Mouse (Mus musculus) right cerebral cortex, postnatal 10 days (tissue): Measurements from ENCODE around the gene Plcd1.

Source experiments
- DNase-seq, 2 experiments: peaks; one replicate each; pipeline ENCODE4 v3.0.0; 2021; ENCODE audit warnings: low spot score in 2 of 2

The Plcd1 gene

DNA sequence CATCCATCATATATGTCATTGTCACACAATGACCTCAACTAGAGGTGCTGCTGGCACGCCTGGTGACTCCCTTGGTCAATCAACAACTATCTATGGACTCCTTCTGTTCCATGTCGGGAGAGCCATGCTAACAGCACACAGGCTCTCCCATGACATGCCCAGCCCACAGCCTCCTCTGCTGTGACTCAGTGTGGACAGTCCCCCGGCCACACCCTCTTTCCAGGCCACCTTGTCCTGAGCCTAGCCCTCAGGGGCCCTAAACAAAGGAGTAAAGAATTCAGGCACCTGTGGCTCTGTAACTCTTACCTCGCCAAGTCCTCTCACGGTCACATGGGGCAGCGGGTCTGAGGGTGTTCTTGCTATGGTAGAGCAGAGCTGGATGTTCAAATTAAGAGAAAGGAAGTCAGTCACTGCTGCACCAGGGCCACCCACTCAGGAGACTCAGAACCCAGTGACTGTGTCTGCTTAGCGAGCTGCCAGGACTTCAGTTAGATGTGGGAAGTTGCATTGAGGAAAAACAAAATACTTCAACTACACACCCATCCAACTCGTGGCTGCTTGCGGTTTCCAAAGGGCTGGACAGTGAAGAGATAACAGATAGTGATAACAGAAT is 39.2 kb downstream of the Plcd1 start:
- DNase-seq, result no peak

DNA sequence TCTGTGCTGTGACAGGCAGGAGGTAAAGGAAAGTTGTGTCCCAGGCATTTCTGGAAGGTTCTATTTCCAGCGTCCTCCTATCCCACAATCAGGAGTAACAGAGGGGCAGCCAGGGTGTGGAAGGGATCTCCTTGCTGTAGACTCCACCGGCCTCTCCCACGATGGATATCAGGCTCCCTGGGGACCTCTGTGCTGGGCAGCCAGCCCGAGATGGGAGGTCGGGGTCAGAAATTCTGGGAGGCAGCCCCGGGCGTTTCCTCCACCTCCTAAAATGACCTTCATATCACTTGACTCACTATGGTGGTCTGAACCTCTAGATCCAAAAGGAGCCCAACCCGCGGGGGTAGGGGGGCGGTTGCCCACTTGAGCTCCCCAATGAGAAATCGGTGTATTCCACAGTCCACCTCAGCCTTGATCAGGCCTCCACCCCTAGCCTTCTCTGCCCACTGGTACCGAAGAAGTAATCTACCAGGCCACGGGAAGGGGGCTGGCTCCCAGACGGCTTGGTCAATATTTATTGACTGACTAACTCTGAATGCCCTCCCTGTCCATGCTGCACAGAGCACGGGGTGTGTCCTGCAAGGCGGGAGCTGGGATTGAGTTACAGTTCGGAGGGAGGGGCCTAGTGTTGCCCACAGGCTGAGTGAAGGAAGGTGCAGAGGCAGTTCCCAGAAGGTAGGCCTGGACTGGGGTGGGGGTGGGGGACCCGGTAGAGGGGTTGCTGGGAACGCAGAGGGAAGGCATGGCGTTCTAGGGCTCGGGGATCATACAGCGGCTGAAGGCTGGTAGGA is 41.0 kb downstream of the Plcd1 start, which contains the start of gene Vill:
TSS of gene Vill (plus strand) at position 625 of the 791 bp plus-strand sequence.
- DNase-seq, result no peak

DNA sequence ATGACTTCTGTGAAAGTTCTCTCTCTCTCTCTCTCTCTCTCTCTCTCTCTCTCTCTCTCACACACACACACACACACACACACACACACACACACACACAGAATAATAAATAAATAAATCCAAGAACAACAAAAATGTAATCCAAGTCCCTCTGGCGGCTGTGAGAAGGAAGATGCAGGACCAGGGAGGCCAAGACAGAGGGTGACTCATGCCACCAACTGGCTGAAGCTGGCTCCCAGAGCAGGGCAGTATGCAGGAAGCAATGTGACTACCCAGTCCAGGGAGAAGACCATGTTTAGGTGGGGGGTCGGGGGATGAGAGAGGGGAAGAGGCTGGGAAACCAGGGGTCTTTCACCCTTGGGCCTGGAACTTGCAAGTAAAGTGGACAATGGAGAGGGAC is 42.1 kb downstream of the Plcd1 start:
- no peak for DNase-seq

DNA sequence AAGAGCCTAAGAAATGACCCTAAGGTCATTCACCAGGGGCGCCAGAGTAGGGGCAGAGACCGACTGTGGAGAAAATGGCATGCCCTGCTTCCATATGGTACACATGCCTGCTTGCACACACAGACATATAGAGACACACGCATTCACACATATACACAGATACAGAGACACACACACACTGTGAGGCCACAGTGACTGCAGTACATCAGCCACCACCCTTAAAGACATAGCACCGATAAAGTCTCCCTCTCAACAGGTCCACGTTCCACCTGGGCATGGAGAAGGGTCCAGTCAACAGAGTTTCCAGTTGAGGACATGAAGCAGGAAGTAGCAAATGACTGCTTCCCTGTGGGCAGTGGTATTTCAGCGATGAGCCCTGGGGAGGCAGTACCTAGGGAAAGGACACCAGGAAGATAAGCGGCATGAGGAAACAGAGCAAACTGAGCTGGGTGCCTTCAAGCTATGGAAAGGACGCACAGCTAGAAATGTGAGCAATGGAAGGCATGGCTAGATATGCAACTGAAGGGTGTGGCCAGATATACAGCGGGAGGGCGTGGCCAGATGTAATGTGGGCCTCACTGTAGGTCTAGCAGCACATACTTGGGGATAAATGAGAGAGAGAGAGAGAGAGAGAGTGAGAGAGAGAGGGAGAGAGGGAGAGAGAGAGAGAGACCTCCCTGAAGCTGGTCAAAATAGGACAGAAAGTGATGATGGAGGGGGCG is 45.0 kb downstream of the Plcd1 start:
- DNase-seq, result no peak

DNA sequence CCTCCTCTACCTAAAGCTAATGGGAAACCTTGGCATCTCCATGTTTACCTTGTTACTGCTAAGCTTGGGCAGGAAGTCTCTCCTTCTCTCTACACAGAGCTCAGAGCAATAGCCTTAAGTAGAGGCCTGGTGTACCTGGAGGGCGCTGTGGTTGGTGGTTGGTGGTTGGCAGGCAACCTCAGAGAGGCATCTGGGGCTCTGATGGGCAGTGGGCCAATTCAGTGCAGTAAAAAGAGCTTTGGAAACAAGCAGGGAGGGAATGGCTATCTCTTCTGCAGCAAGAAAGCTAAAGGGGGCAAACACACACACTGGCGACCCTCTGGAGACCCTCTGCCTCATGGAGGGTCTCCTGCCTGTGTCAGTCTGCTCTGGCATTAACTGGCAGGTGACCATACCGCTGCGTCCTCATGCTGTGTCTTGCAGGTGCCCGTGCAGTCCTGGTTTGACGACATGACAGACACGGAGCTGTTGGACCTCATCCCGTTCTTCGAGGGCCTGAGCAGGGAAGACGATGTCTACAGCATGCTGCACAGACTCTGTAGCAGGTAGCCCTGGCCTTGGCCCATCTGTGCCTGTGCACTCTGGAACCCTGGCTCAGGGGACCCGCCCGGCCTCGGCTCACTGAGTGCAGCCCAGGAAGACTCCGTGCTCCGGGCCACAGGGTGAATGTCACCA is 53.1 kb downstream of the Plcd1 start:
- DNase-seq, result no peak

DNA sequence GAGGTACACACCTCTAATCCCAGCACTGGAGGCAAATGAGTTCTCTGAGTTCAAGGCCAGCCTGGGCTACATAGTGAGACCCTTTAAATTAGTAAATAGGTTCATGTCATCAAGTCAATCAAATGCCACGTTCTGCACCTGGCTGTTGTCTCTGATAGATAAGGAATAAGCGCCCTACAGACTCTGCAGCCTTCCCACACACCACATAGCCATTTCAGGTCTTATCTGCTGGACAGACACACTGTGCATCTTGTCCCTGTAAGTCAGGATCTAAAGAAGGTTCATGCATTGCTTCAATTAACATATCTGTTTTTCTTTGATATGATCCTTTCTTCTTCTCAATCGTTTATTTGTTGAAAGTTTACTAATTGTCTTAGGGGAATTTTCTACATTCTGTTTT is 54.7 kb downstream of the Plcd1 start:
- DNase-seq, result no peak

DNA sequence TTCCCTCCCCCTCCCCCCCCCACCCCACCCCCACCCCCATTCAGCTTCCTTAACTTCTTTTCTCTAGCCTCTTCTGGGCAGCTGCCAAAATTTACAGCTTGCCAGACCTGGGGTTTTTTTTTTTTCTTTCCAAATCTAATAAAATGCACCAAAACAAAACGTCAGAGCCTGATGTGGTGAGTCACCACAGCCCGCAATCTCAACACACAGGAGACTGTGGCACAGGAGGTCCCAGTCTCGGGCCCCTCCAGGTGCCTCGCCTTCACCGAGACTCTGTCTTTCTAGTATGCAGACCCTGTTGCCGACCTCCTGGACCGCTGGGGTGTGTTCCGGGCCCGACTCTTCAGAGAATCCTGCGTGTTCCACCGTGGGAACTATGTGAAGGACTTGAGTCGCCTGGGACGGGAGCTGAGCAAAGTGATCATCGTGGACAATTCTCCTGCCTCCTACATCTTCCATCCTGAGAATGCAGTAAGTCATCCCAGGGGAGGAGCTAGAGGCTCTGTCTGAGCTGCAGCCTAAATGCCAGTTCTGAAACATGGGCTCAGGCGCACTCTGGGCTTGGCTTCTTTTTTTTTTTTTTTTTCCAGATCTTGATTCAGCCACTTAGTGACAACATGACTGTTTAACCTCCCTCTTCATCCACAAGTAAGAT is 56.1 kb downstream of the Plcd1 start:
- no peak for DNase-seq

DNA sequence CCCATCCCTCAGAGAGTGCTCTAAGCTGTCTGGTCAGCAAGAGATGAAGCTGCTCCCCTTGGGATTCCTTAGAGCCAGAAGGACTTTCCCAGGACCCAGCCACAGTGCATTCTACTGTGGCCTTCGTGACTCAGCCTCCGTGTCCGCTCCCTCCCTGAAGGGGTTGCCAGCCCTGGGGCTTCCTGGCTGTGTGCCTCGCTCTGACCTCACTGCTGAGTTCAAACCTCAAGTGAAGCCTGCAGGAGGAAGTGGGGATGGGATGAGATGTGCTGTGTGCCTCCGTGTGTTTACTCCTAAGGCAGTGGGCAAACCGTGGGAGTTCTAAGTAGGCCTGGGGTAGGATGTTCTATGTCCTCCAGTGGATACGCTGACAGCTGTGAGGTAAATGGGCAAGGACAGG is 57.5 kb downstream of the Plcd1 start:
- DNase-seq, result no peak

DNA sequence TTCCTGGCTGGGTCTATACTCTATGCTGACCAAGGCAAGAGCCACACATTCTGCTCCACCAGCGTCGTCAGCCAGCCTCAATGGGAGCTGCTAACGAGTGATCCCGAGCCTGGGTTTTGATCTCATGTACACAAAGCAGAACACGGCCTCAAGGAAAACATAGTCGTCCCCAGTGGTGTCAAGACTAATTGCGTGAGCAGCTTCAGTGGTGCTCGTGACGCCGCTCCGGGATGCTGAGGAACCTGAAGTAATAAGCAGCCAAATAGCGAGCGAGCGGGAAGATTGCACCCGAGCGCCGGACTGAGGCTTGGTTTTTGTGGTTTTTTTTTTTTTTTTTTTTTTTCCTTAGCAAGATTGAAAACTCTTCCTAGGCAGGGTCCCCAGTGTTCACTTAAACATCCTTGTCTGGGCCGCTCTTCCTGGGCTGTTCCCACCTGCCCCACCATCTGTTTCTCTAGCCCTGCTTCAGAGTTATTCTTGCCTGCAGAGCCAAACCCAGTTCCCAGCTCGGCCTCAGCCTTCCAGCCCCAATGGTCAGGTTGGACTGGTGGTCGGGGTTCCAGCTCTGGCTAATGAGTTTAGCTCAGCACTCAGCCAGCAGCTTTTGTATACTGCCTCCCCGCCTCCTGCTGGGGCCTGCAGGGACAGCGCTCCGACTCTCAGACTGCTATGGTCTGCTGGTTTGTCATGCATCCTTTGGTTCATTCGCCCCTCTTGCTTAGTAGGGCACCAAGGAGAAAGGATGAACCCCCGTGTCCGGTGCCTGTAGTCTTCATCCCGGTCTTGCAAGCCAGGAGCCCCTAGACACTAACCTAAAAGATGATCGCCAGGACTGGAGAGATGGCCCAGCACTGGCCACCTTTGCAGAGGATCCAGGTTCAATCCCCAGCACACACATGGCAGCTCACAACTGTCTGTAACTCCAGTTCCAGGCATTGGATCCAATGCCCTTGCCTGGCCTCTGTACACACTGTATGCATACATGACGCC is 58.3 kb downstream of the Plcd1 start:
- DNase-seq, result no peak

DNA sequence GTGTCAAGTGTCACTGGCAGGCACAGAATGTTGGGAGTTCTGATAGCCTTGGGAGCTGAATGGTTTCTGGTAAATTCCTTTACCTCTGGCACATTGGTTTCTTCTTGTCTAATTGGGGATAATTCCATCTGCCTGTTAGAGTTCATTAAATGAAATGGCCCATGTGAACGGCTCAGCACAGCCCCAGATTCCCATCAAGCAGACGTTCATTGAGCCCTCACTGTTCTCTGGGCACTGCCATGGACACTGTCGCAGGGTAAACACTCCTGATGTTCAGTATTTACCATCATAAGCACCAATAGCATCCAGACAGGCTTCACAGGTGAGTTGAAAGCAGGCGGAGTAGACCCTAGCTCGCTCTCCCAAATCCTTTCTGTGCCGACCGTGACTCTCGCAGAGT is 59.2 kb downstream of the Plcd1 start:
- no peak for DNase-seq

DNA sequence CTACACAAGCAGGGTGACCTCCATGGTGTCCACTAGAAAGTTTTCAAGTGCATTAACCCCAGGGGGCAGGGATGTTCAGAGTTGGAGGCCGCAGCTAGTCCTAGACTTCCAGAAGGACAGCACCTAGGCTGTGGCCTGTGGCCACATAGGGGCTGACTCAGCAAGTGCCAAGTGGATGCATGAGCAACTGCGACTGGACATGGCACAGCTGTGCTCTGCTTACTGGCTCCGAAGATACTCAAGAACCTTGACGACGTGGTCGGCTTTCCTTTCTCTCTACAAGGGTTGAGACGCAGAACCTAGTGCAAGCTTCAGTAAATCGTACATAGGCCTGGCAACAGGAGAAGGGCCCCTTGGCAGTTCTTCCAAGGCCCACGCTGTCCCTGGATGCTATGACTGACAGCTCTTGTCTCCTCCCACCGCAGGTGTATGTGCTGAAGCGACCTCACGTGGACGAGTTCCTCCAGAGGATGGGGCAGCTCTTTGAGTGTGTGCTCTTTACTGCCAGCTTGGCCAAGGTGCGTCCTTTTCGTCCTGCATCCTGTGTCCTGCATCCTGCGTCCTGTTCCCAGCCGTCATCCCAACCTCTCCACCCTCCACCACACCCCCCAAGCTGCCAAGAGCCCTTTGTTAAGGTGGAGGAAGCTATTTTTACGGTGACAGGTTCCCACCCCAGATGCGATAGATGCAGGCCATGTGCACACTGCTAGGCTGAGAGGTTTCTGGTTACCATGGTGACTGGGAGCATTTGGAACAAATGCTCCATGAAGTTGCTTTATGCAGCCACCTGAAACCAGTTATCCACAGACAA is 60.0 kb downstream of the Plcd1 start:
- peak; percentile 56 to 71 for DNase-seq

DNA sequence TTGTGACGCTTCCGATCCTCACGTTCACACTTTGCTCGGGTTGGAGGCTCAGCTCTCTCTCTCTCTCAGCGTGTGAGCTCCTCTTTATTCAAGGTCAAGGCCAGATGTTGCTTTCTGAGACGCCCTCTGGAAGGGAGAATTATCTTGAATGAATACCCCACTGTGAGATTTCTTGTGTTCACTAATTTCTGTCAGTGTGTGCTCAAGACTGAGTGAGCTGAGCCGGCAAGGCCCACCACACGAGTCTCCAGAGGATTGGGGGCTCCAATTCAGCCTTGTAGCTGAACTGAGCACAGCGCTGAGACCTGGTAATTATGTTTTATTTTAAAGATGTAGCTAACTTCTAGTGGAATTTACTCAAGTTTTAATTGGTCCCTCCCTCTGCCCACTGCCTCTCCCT is 60.8 kb downstream of the Plcd1 start:
- no peak for DNase-seq

DNA sequence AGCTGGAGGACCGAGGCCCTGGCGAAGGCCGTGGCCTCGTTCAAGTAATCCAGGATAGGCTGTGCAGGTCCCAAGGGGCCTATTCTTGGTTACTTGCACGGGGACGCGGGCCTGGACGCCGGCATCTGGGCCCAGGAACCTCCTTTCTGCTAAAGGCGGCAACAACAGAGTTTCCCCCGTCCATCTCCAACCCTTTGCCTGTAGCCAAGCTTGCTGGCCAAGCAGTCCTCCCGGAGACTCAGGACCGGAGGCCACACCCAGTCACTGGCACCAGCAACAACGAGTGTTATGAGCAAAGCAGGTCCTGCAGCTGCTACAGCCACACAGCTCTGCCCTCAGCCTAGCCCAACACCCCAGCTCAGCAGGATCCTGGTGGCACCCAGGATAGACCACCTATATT is 61.5 kb downstream of the Plcd1 start:
- no peak for DNase-seq

DNA sequence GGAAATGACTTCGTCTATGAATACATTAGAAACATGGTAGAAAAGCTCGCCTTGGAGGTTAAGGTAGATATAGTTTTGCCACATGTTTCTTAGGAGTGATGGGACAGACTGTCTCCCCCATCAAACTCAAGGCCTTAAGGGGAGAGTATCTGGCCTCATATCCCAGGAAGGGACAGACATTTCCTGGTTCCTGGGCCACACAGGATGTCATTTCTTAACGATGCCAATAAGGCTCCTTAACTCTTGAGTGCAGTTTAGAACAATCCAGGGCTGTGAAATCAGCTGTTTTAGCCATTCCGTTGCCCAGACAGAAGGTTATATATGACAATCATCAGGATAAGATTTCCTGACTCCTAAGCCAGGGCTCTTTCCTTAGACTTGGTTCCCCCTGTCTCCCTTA is 62.3 kb downstream of the Plcd1 start:
- no peak for DNase-seq

DNA sequence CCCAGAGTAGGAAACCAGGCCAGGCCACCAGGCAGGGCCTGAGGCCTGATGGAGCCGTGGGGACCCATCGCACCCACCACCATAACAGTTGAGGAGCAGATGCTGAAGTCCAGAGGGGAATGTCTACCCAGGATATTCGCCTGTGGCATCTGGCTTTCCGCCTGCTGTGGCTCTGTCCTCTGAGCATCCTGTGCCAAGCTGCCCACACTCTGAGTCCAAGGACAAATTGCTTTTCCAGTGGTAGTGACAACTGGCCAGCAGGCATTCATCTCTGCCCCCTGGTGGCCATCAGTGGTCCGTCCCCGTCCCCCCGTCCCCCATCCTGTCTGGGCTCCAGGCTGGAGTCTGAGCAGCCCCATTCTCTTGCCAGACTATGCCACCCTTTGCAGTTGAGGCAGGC is 63.7 kb downstream of the Plcd1 start:
- DNase-seq, result peak; percentile 69

DNA sequence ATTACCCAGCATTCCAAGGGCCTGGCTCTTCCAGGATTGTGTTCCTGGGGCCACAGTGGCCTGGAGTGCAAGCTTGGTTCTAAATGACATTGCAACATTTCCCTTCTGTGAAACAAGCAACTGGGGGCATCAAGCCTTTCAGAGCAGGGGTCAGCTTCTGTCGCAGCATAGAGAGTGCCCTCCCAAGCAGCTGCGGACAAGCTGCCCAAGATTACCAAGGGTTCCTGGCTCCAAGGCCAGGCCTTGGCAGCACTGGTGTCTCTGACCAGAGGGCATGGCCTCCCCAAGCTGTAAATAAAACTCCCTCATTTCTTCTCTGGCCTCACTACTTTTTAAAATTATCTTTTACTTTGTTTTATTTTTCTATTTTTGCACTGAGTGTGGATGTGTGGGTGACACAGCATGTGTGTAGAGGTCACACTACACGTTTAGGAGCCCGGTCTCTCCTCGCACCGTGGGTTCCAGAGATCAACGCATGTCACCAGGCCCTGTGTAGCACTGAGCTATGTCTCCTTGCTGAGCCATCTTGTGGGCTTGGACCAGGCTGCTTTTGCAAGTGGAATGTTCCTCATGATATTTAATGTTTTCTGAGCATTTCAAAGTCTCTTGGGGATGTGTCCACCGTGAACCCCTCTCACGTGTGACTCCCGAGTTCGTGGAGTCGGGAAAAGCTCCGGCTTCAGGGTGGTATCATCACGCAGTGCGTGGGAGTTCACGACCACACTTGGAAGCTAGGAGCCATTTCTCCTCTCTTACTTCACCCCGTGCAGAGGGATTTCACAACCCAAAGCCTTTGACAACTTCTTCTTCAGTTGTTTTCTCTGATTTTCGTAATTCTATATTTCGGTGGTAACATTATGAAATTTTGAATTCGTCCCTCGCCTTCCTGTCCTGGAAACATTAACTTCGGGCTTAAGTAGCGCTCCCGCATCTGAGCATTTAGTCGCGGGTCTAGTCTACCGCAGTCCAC is 64.8 kb downstream of the Plcd1 start:
- no peak for DNase-seq

DNA sequence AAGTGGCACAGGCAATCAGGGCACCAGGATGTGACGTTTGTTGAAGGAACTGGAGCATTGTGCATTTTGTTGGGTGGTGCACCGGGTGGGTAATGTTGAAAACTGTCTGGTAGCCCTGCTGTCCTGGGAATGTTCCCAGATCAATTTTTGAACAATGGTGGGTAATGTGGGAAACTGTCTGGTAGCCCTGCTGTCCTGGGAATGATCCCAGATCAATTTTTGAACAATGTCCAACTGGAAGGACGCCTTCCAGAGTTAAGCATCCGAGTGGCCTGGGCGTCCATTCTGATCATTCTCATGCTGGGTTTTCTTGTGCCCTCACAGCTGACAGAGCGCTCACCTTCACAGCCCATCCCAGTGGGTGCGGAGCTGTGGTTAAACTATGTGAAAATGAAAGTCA is 66.0 kb downstream of the Plcd1 start:
- DNase-seq, result no peak

DNA sequence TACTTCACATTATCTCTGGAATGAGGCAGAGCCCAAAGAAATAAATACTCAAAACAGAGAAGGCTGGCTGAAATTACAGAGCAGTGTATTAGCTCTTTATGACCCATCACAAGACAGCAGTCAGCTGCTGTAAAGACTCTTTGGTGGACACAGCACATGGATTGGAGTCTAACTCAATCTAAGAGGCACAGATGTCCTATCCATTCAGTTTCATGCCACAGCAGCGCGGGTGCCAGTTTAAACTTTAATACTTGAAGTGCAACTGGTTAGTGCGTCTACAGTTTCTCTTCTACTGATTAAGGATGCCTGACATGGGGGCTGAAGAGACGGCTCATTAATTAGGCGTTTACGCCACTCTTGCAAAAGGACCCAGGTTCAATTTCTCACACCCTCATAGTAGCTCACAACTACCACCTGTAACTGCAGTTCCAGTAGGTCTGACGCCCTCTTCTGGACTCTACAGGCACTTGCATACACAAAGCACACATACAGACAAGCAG is 67.4 kb downstream of the Plcd1 start:
- DNase-seq, result no peak
